Mouse (Mus musculus) kidney, postnatal 0 days (tissue): Measurements from ENCODE around the gene Vasp. TPM values are rescaled to one million over a fixed set of nuclear protein-coding genes. Genes with fewer than 3 reads are reported as not detected.

ENCODE experiments used
- ATAC-seq: fragments of 200-750 bp; cut with Nextera tagmentation; replicated peaks from 2 replicates; pipeline ENCODE4 v1.8.0; 2017; ENCODE audit warnings: low read depth, moderate number of reproducible peaks, moderate TSS enrichment, moderate library complexity; ENCODE audit not compliant: low FRiP score
- DNase-seq: peaks from one replicate; pipeline ENCODE4 v3.0.0-alpha.2; 2016; ENCODE audit warnings: low spot score
- H3K27ac ChIP-seq: fragments of 300-500 bp; sonication (generic); 2 replicates; pipeline ENCODE4 v1.5.1; 2014; ENCODE audit warnings: mild to moderate bottlenecking
- H3K27me3 ChIP-seq: fragments of 300-500 bp; sonication (generic); 2 replicates; pipeline ENCODE4 v1.6.1; 2014; ENCODE audit warnings: low read length, mixed read lengths; ENCODE audit not compliant: insufficient read depth
- H3K36me3 ChIP-seq: fragments of 300-500 bp; sonication (generic); 2 replicates; pipeline ENCODE4 v1.6.1; 2014; ENCODE audit warnings: low read length, mixed read lengths; ENCODE audit not compliant: insufficient read depth
- H3K4me1 ChIP-seq: fragments of 300-500 bp; sonication (generic); replicated peaks from 2 replicates; pipeline ENCODE4 v1.6.1; 2014; ENCODE audit warnings: antibody characterized with exemption, low read length, mixed read lengths; ENCODE audit not compliant: insufficient read depth
- H3K4me2 ChIP-seq: fragments of 300-500 bp; sonication (generic); 2 replicates; pipeline ENCODE4 v1.6.1; 2014; ENCODE audit warnings: mild to moderate bottlenecking, low read length, moderate library complexity, mixed read lengths
- H3K4me3 ChIP-seq: fragments of 300-500 bp; sonication (generic); replicated peaks from 2 replicates; pipeline ENCODE4 v1.5.1; 2014; ENCODE audit warnings: low read depth, low read length
- H3K9ac ChIP-seq: fragments of 300-500 bp; sonication (generic); 2 replicates; pipeline ENCODE4 v1.6.1; 2014; ENCODE audit warnings: low read depth, low read length
- H3K9me3 ChIP-seq: fragments of 300-500 bp; sonication (generic); replicated peaks from 2 replicates; pipeline ENCODE4 v1.6.1; 2016; ENCODE audit warnings: low read length, inconsistent platforms, mixed read lengths
- CTCF ChIP-seq: IDR thresholded peaks from 2 replicates; pipeline ENCODE4 v1.5.1; 2016; ENCODE audit warnings: antibody characterized with exemption, low read depth, mild to moderate bottlenecking, moderate library complexity
- WGBS: fragments of 180-500 bp; shearing (Covaris S2); extraction: QIAGEN DNeasy Blood & Tissue Kit; methylation state at CpG from one replicate; pipeline ENCODE4 v1.1.7; 2014; 5-methylcytosine and 5-hydroxymethylcytosine counted together
- polyA plus RNA-seq: library from polyadenylated mRNA; unstranded; fragments of >200 nt; fragmentation: Nextera tagmentation; extraction: Ambion mirVana; gene quantifications from 2 replicates; pipeline ENCODE4 v1.2.1, GENCODE M21; 2015

The Vasp gene
- polyA plus RNA-seq, 1 experiment from 2014 or later = 89.4 TPM

DNA sequence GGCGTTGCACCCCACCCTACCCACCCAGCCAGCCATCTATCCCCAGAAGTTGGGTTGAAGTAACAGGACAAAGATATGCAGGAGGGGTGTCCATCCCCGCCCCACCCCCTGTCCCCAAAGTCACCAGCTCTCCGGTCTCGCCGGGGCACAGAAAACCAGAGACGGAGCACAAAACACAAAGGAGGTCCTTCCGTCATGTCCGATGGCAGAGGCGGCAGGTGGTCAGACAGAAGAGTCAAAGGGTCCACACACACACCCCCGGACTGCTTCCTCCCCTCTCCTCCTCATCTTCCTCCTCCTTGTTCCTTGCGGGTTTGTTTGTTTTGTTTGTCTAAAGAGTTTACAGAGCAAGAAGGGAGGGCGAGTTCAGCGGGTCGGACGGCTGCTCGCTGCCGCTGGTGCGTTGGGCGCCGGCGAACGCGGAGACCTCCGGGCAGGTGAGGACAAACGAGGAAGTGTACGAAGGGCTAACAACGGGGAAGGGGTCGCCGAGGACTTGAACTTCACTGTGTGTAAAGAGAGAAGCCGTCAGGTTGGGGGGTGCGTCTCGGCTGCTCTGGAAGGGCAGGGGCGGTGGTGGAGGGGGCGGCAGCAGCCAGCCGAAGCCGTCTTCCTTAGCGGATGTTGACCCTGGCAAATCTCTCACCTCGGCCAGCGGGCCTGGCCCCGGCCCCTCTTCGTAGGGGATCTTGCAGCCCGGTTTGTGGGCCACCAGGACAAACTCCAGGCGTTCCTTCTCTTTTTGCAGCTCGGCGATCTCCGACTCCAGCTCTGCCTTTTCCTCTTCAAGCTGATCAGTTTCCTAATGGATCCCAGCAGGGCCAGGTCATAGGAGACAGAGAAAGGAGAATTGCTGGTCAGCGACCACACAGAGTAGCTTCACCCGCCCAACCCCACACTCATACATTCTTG is 33.1 kb upstream of the Vasp start:
- 2% methylated on average over 48 of the region's 48 CpGs for WGBS
- peak overlapping the region; percentile 44; the same call in 1 of the 2 replicates for H3K9ac ChIP-seq

DNA sequence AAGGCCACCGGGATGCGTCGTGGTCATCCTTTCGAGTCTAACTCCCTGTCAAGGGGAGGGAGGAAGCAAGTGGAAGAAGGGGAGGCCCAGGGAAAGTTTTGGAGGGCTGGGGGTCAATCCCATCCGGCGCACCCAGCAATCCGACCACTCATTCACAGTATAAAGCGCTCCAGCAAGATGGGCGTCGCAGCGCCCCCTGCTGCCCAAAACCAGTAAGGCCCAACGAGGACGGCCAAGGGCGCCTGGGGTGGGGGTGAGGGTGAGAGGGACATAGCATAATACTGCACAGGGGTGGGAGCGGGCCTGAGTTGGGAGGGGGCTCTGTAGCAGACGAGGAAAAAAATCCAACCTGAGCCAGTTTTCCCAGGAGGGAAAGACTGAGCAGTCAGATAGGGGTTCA is 32.2 kb upstream of the Vasp start:
- H3K9me3 ChIP-seq = no peaks in the 10 kb centered on the region
- peak; percentile 83 for TF ChIP-seq CTCF
- H3K9ac ChIP-seq = no peak overlapping the region
- H3K4me1 ChIP-seq = peaks cover 8% of the 10 kb centered on the region; the same call in 1 of the 2 replicates
- DNase-seq = peak; percentile 55
- H3K4me2 ChIP-seq = peak overlapping the region; percentile 64; the same call in 1 of the 2 replicates
- ATAC-seq = no peak
- H3K27ac ChIP-seq = no peak overlapping the region
- H3K36me3 ChIP-seq = no peaks in the 10 kb centered on the region
- no peak overlapping the region for H3K4me3 ChIP-seq
- H3K27me3 ChIP-seq = peaks cover 35% of the 10 kb centered on the region
- under 1% methylated on average over 16 of the region's 16 CpGs for WGBS

More for the DNA sequence above, 33.1 kb upstream of the Vasp start:
- Histone ChIP-seq H3K4me2 (peak overlapping the region; percentile 64), H3K27me3 (peaks cover 35% of the 10 kb centered on the region), H3K4me1 (peaks cover 14% of the 10 kb centered on the region; the same call in 1 of the 2 replicates), H3K36me3 (no peaks in the 10 kb centered on the region), H3K9me3 (no peaks in the 10 kb centered on the region), H3K27ac (no peak overlapping the region), H3K4me3 (peak overlapping the region; percentile 38)
- ATAC-seq = no peak
- TF ChIP-seq CTCF = no peak
- DNase-seq = no peak

DNA sequence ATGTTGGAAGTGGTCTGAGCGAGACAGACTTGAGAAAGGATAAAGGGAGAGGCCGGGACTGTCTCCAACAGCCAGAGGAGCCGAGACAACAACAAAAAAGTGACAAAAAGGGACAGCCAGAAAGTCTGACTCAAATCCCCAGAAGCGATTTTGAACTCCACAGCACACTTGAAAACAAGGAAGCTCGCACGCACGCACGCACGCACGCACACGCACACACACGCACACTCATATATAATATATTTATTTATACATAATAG is 31.4 kb upstream of the Vasp start:
- 86% methylated on average over 12 of the region's 12 CpGs for WGBS
- Histone ChIP-seq H3K27me3 (peaks cover 35% of the 10 kb centered on the region), H3K9me3 (no peaks in the 10 kb centered on the region), H3K4me1 (peaks cover 8% of the 10 kb centered on the region; the same call in 1 of the 2 replicates), H3K4me3 (no peak overlapping the region), H3K4me2 (no peak overlapping the region), H3K27ac (no peak overlapping the region), H3K36me3 (no peaks in the 10 kb centered on the region), H3K9ac (no peak overlapping the region)
- DNase-seq (no peak), ATAC-seq (no peak)
- no peak for TF ChIP-seq CTCF

DNA sequence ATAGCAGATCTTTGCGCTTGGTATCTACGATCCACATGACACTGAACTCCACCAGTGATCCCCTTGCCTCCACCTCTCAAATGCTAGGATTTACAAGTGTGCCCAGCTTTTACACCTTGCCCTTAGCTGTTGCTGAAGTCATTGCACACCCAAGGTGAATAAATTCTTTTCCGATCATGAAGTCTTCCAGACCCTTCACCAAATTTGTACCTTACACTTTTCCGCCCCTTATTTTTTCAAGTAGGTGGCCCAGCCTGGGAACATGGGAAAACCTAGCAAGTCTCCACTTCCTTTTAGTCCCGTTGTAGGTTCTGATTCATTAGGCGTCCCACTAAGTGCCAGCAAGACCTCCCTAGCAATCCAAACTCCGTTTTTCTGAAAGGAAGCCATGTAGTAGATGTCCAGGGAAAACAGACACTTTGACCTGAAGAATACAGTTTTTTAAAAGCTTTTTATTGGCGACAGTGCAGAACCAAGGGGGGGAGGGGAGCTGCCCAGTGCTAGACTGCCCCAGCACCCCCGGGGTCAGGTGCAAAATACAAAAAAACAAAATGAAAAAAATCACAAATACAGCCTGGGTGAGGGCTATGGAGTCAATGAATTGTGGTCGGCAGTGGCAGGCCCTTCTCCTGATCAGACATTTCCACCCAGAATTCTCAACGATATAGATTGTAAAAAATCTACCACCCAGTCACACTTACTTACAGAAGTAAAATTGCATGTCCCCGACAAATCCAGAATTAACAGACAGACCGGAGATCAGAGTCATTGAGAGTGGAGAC is 30.8 kb upstream of the Vasp start:
- no peak overlapping the region for H3K4me3 ChIP-seq
- no peak for DNase-seq
- ATAC-seq = no peak
- no peak for TF ChIP-seq CTCF
- H3K4me2 ChIP-seq = no peak overlapping the region
- H3K27ac ChIP-seq = no peak overlapping the region
- peaks cover 4% of the 10 kb centered on the region; the same call in 1 of the 2 replicates for H3K4me1 ChIP-seq
- H3K36me3 ChIP-seq = no peaks in the 10 kb centered on the region
- no peaks in the 10 kb centered on the region for H3K9me3 ChIP-seq
- 52% methylated on average over 13 of the region's 13 CpGs for WGBS
- no peak overlapping the region for H3K9ac ChIP-seq
- H3K27me3 ChIP-seq = peaks cover 35% of the 10 kb centered on the region

DNA sequence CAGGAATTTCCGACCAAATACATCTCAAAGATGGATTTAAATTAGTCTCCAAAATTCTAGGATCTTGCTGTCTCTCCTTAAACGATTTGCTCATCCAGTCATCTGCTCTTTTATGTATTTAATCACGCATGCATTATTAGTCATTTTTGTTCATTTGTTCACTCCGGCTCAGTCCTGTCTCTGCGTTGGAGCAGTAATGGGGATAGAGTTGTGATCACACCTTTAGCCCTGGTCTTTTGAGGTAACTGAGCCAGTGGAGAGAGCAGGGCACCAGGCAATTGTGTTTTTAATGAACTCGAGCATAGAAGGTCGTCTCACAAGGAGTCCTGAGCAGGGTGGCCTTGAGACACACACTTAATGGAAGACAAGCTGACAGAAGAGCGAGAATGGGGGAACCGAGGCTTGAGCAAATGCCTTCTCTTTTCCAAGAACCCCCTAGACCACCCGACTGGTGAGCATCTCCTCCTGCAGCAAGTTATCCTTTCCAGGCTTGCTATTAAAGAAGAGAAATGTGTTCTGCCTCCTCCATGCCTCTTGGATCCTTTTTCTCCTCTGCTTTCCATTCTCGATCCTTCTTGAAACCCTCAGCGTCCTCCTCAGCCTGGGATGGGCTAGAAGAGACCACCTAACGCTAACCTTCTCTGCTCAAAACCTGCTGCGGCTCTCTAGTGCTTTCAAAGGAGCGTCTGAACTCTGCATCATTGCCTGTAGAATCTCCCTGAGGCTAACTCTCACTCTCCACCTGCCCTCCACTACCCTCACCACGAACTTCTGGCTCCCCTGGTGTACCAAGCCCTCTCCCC is 30.0 kb upstream of the Vasp start:
- peaks cover 4% of the 10 kb centered on the region; the same call in 1 of the 2 replicates for H3K4me1 ChIP-seq
- H3K9ac ChIP-seq = peak overlapping the region; percentile 23; the same call in 1 of the 2 replicates
- H3K4me3 ChIP-seq = peak overlapping the region; percentile 12
- DNase-seq (no peak), ATAC-seq (no peak)
- H3K9me3 ChIP-seq = no peaks in the 10 kb centered on the region
- H3K36me3 ChIP-seq = no peaks in the 10 kb centered on the region
- no peak for TF ChIP-seq CTCF
- WGBS = 8% methylated on average over 16 of the region's 16 CpGs
- peak overlapping the region; percentile 51 for H3K4me2 ChIP-seq
- no peak overlapping the region for H3K27ac ChIP-seq
- H3K27me3 ChIP-seq = peaks cover 31% of the 10 kb centered on the region
